Mouse (Mus musculus): ENCODE measurements at regions not wholly inside any gene's neighbourhood (a gene's known extent, or its start where the extent isn't known, plus 50 kb on each side); places are given as distances from the start of the nearest gene placed in this dataset.

GRCm38 (mm10) chr14:100665361-100665955, 381.0 kb upstream of the Klf12 start:
- H3K9ac ChIP-seq (replicated peaks): no peak overlapping the region
- ATAC-seq (replicated peaks): no peak
- no peak overlapping the region for H3K27ac ChIP-seq (replicated peaks)
- H3K27me3 ChIP-seq: no peaks in the 10 kb centered on the region
- no peaks in the 10 kb centered on the region for H3K36me3 ChIP-seq
- no peaks in the 10 kb centered on the region for H3K9me3 ChIP-seq
- H3K4me2 ChIP-seq (replicated peaks): no peak overlapping the region
- no peak overlapping the region for H3K4me3 ChIP-seq
- 13% methylated on average over 9 of the region's 9 CpGs for WGBS
- no peaks in the 10 kb centered on the region for H3K4me1 ChIP-seq

GRCm38 (mm10) chr14:100664180-100664579, 379.7 kb upstream of the Klf12 start:
- WGBS: 80% methylated on average over 3 of the region's 3 CpGs
- H3K4me3 ChIP-seq: no peak overlapping the region
- no peak overlapping the region for H3K9ac ChIP-seq (replicated peaks)

GRCm38 (mm10) chr14:100642076-100642475, 357.6 kb upstream of the Klf12 start:
- Histone ChIP-seq H3K4me2 (replicated peaks) (no peak overlapping the region), H3K36me3 (no peaks in the 10 kb centered on the region), H3K4me3 (no peak overlapping the region), H3K4me1 (no peaks in the 10 kb centered on the region), H3K27ac (replicated peaks) (no peak overlapping the region), H3K9me3 (no peaks in the 10 kb centered on the region), H3K9ac (replicated peaks) (no peak overlapping the region), H3K27me3 (no peaks in the 10 kb centered on the region)
- WGBS: 59% methylated on average over 2 of the region's 2 CpGs
- ATAC-seq (replicated peaks): no peak

More at GRCm38 (mm10) chr14:100664180-100664579, 379.7 kb upstream of the Klf12 start:
- H3K4me2 ChIP-seq (replicated peaks): no peak overlapping the region
- no peak for ATAC-seq (replicated peaks)
- no peaks in the 10 kb centered on the region for H3K36me3 ChIP-seq
- no peak overlapping the region for H3K27ac ChIP-seq (replicated peaks)
- H3K4me1 ChIP-seq: no peaks in the 10 kb centered on the region
- no peaks in the 10 kb centered on the region for H3K27me3 ChIP-seq
- no peaks in the 10 kb centered on the region for H3K9me3 ChIP-seq

- no peak overlapping the region for H3K4me3 ChIP-seq
- H3K9me3 ChIP-seq: no peaks in the 10 kb centered on the region
- no peaks in the 10 kb centered on the region for H3K36me3 ChIP-seq
- H3K9ac ChIP-seq (replicated peaks): no peak overlapping the region
- no peak overlapping the region for H3K27ac ChIP-seq (replicated peaks)
- 44% methylated on average over 6 of the region's 6 CpGs for WGBS
- no peak overlapping the region for H3K4me2 ChIP-seq (replicated peaks)
- no peaks in the 10 kb centered on the region for H3K27me3 ChIP-seq
- no peak for ATAC-seq (replicated peaks)
- no peaks in the 10 kb centered on the region for H3K4me1 ChIP-seq
Measured at GRCm38 (mm10) chr14:100634521-100634920, 350.0 kb upstream of the Klf12 start.

- H3K27me3 ChIP-seq: no peaks in the 10 kb centered on the region
- no peak overlapping the region for H3K27ac ChIP-seq (replicated peaks)
- no peaks in the 10 kb centered on the region for H3K4me1 ChIP-seq
- H3K36me3 ChIP-seq: no peaks in the 10 kb centered on the region
- 61% methylated on average over 1 of the region's 1 CpGs for WGBS
- ATAC-seq (replicated peaks): no peak
- no peaks in the 10 kb centered on the region for H3K9me3 ChIP-seq
- no peak overlapping the region for H3K9ac ChIP-seq (replicated peaks)
- no peak overlapping the region for H3K4me3 ChIP-seq
- H3K4me2 ChIP-seq (replicated peaks): no peak overlapping the region
Measured at GRCm38 (mm10) chr14:100631676-100632075, 347.2 kb upstream of the Klf12 start.

GRCm38 (mm10) chr14:100630197-100630596, 345.7 kb upstream of the Klf12 start:
- no peaks in the 10 kb centered on the region for H3K4me1 ChIP-seq
- WGBS: 53% methylated on average over 6 of the region's 6 CpGs
- H3K4me3 ChIP-seq: no peak overlapping the region
- no peak overlapping the region for H3K27ac ChIP-seq (replicated peaks)
- H3K9me3 ChIP-seq: no peaks in the 10 kb centered on the region
- ATAC-seq (replicated peaks): no peak; the same call in 1 of the 2 replicates
- no peak overlapping the region for H3K9ac ChIP-seq (replicated peaks)
- no peaks in the 10 kb centered on the region for H3K36me3 ChIP-seq
- no peak overlapping the region for H3K4me2 ChIP-seq (replicated peaks)
- H3K27me3 ChIP-seq: no peaks in the 10 kb centered on the region

GRCm38 (mm10) chr14:100627523-100627922, 343.0 kb upstream of the Klf12 start:
- Histone ChIP-seq H3K9me3 (no peaks in the 10 kb centered on the region), H3K4me3 (no peak overlapping the region), H3K27ac (replicated peaks) (no peak overlapping the region), H3K4me1 (no peaks in the 10 kb centered on the region), H3K4me2 (replicated peaks) (no peak overlapping the region), H3K36me3 (no peaks in the 10 kb centered on the region), H3K27me3 (no peaks in the 10 kb centered on the region), H3K9ac (replicated peaks) (no peak overlapping the region)
- 17% methylated on average over 2 of the region's 2 CpGs for WGBS
- no peak for ATAC-seq (replicated peaks)

- Histone ChIP-seq H3K4me1 (peaks cover 12% of the 10 kb centered on the region), H3K36me3 (no peaks in the 10 kb centered on the region), H3K27me3 (no peaks in the 10 kb centered on the region), H3K9me3 (no peaks in the 10 kb centered on the region), H3K4me2 (replicated peaks) (no peak overlapping the region), H3K4me3 (no peak overlapping the region), H3K27ac (replicated peaks) (no peak overlapping the region), H3K9ac (replicated peaks) (no peak overlapping the region)
- WGBS: 60% methylated on average over 1 of the region's 1 CpGs
- peak; percentile 61 for ATAC-seq (replicated peaks)
Measured at GRCm38 (mm10) chr14:100619656-100620030, 335.2 kb upstream of the Klf12 start.

- H3K4me3 ChIP-seq: no peak overlapping the region
- H3K36me3 ChIP-seq: no peaks in the 10 kb centered on the region
- WGBS: 47% methylated on average over 12 of the region's 12 CpGs
- no peaks in the 10 kb centered on the region for H3K9me3 ChIP-seq
- no peak overlapping the region for H3K4me2 ChIP-seq (replicated peaks)
- ATAC-seq (replicated peaks): peak; percentile 81
- H3K4me1 ChIP-seq: peaks cover 12% of the 10 kb centered on the region
- 0 out of 2 replicates have a peak overlapping the region, but pooled peaks have one; percentile 16 for H3K27ac ChIP-seq (replicated peaks)
- no peaks in the 10 kb centered on the region for H3K27me3 ChIP-seq
- no peak overlapping the region for H3K9ac ChIP-seq (replicated peaks)
Measured at GRCm38 (mm10) chr14:100618793-100619655, 334.5 kb upstream of the Klf12 start.

GRCm38 (mm10) chr14:100610017-100610760, 325.7 kb upstream of the Klf12 start:
- Histone ChIP-seq H3K4me2 (replicated peaks) (no peak overlapping the region), H3K4me1 (peaks cover 10% of the 10 kb centered on the region; the same call in 1 of the 2 replicates), H3K9me3 (no peaks in the 10 kb centered on the region), H3K9ac (replicated peaks) (no peak overlapping the region), H3K36me3 (no peaks in the 10 kb centered on the region), H3K27me3 (no peaks in the 10 kb centered on the region), H3K27ac (replicated peaks) (no peak overlapping the region), H3K4me3 (no peak overlapping the region)
- WGBS: 86% methylated on average over 1 of the region's 1 CpGs
- no peak for ATAC-seq (replicated peaks)

- H3K9ac ChIP-seq (replicated peaks): no peak overlapping the region
- no peaks in the 10 kb centered on the region for H3K27me3 ChIP-seq
- H3K4me3 ChIP-seq: no peak overlapping the region
- no peak overlapping the region for H3K27ac ChIP-seq (replicated peaks)
- H3K4me2 ChIP-seq (replicated peaks): no peak overlapping the region
- no peaks in the 10 kb centered on the region for H3K36me3 ChIP-seq
- WGBS: 73% methylated on average over 4 of the region's 4 CpGs
- H3K4me1 ChIP-seq: peaks cover 10% of the 10 kb centered on the region; the same call in 1 of the 2 replicates
- no peak; the same call in 1 of the 2 replicates for ATAC-seq (replicated peaks)
- no peaks in the 10 kb centered on the region for H3K9me3 ChIP-seq
Measured at GRCm38 (mm10) chr14:100607109-100607508, 322.6 kb upstream of the Klf12 start.

GRCm38 (mm10) chr14:100600886-100601451, 316.5 kb upstream of the Klf12 start:
- Histone ChIP-seq H3K4me1 (0 out of 2 replicates have a peak, but pooled peaks cover 5% of the 10 kb centered on the region), H3K27ac (replicated peaks) (no peak overlapping the region), H3K4me3 (no peak overlapping the region), H3K4me2 (replicated peaks) (no peak overlapping the region), H3K9ac (replicated peaks) (no peak overlapping the region), H3K27me3 (no peaks in the 10 kb centered on the region), H3K9me3 (no peaks in the 10 kb centered on the region), H3K36me3 (no peaks in the 10 kb centered on the region)
- 50% methylated on average over 7 of the region's 7 CpGs for WGBS
- ATAC-seq (replicated peaks): no peak

All from forebrain, embryonic 15.5 days (tissue).